Mouse (Mus musculus): ENCODE results near the gene Ror2. TPM values are rescaled to one million over a fixed set of nuclear protein-coding genes. Genes with fewer than 3 reads are reported as not detected.

Gene Ror2
- total RNA-seq, 2 experiments from 2014 or later: not detected

DNA sequence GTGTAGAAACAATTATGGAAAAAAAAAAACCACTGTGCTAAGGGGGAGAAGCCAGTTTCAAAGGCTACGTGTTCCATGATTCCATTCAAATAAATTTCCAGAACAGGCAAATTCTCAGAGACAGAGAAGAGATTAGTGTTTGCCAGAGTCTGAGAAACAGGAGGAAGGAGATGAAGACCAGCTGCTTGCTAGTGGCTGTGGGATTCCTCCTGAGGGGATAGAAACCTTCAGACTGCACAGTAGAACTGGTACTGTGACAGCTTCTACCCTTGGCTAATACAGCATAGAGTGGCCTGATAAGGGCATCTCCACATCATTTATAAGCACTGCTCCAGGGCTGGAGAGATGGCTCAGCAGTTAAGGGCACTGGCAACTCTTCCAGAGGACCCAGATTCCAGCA, 11.2 kb downstream of the Ror2 start:
- no peak for ATAC-seq (ENCODE audit: poor library complexity, severe bottlenecking)

DNA sequence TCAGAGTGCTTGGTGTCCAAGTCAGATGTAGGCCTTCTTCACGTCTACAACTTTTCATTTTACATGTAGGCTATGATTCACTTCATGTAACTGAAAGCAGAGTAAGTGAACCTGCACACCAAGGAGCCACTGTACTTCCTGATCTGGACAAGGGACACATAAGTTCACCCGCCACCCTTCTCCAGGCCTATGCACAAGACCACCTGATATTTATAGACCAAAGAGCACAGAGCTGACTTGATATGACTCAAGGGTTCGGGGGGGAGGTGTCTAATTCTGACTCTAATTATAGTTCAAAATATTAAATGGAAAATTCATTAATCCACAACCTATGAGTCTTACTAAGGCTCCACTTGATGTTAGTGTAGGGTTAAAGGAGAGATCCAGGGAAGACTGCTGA, 14.3 kb downstream of the Ror2 start:
- ATAC-seq (ENCODE audit: poor library complexity, severe bottlenecking): no peak

DNA sequence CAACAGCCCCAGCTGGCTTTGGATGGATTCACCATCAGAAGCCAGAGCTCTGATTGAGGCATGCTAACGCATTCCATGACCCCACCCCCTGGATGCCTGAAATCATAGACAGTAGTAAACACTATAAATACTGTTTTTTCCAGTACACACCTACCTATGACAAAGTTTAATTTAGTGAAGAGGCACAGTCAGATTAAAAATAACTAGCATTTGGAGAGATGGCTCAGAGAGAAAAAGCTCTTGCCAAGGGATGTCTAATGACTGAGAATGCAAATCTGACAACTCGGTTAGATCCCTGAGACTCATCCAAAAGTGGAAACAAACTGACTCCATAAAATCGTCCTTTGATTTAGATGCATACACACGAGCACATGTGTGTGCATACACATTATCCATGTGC, 15.4 kb downstream of the Ror2 start:
- ATAC-seq (ENCODE audit: poor library complexity, severe bottlenecking): no peak

DNA sequence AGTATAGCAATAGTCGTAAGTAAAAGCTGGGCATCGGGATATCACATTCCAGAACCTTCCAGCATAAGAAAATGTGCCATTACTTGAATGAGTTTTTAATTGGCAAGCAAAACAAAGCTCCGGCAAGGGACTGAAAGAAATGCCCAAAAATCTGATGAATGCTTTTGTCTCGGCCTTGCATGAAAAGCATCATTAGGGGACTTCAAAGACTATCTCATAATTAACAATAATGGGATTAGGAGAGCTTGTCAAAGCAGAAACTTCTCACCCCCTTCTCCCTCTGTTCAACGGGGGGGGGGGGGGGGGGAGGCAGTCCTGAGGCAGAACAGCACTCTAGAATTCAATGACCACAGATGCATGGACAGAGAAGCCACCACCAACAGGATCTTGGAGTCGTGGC, 17.4 kb downstream of the Ror2 start:
- ATAC-seq (ENCODE audit: poor library complexity, severe bottlenecking): no peak

DNA sequence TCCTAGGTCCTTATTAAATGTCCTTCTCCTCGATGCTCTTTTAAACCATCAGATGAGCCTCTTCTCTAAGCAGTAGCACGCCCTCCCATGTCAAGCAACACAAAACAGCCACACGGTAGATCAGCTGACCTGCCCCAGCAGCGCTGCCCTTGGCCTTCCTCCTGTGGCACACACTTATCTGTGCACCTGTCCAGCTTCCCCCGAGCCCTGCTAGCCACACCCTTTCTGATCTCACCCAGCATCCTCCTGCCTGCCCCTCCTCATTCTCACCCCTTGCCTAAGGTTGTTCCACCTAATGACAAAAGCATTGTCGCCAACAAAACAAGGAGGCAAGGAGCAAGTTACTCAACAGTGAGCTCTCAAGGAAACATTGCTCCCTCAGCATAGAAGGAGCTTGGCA, 18.1 kb downstream of the Ror2 start:
- ATAC-seq (ENCODE audit: poor library complexity, severe bottlenecking): no peak

DNA sequence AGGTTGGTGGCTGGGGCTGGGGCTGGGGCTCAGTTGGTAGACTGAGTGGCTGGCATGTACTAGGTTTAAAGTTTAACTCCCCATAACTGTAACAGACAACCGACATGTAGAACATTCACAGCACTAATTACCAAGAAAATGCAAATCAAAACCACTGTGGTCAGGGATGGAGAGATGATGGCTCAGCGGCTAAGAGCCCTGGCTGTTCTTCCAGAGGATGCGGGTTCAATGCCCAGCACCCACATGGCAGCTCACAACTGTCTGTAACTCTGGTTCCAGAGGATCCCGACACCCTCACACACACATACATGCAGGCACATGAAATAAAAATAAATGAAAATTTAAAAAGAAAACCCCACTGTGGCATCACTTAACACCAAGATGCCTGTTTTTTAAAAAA, 18.8 kb downstream of the Ror2 start:
- no peak for ATAC-seq (ENCODE audit: poor library complexity, severe bottlenecking)

DNA sequence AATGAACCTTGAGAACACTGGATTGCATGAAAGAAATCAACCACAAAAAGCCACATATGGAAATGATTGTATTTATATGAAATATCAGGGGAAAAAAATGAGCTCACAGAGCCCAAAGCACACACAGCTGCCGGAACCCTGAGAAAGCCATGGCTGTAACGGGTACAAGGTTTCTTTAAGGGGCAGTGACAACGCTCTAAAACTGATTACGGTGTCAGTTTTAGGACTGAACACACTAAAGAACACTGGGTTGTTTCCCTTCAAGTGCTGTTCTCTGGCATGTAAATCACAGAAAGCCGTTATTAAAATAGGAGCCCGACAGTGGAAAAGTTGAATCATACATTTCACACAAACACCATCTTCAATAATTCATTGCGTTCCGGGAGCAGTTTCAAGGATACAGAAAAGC, 19.4 kb downstream of the Ror2 start:
- no peak for ATAC-seq (ENCODE audit: poor library complexity, severe bottlenecking)

DNA sequence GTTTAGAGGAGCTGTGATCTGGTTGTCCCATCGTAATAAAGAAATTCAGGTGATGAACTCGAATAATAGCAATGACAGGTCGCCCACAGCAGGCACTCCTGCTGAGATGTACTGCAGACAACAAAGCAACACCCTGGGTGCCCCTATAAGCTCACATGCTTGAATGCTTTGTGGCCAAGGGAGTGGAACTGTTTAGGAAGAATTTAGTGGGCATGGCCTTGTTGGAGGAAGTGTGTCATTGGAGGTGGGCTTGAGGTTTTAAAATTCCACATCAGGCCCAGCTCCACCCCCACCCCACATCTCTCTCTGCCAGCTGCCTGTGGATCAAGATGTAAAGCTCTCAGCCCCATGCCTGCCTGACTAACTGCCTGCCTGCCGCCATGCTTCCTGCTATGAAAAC, 21.0 kb downstream of the Ror2 start:
- no peak for ATAC-seq (ENCODE audit: poor library complexity, severe bottlenecking)

DNA sequence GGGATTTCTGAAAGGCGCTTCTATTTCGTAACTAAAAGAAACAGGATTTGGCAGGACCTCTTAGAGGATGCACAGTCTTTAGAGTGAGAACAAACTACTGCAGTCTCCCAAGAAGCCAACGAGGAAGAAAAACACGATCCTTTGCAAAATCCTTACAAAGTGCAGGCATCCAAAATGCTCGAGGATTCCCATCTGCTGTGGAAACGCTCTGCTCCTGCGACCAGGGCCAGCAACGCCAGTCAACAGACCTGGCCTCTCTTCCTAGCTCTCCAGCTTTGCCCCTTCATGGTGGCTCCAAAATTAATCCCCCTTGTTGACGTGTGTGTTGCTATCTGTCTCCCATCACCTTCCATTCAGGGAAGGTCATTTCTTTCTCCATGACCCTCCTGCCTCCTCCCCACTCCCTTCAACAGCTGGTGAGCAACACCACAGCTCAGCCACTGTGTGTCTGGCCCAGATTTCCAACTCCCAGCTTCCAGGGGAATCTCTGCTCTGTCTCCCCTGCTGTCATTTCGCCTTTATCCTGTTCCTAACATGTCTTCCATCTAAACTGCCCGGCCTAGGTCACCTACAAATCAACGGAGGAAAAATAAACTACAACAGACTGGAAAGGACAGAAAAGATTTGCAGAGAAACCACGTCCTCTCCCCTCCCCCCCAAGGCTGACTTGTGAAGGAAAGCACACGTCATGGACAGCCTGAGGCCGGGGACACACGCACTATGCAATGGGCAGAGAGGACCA, 23.2 kb downstream of the Ror2 start:
- no peak for ATAC-seq (ENCODE audit: poor library complexity, severe bottlenecking)

DNA sequence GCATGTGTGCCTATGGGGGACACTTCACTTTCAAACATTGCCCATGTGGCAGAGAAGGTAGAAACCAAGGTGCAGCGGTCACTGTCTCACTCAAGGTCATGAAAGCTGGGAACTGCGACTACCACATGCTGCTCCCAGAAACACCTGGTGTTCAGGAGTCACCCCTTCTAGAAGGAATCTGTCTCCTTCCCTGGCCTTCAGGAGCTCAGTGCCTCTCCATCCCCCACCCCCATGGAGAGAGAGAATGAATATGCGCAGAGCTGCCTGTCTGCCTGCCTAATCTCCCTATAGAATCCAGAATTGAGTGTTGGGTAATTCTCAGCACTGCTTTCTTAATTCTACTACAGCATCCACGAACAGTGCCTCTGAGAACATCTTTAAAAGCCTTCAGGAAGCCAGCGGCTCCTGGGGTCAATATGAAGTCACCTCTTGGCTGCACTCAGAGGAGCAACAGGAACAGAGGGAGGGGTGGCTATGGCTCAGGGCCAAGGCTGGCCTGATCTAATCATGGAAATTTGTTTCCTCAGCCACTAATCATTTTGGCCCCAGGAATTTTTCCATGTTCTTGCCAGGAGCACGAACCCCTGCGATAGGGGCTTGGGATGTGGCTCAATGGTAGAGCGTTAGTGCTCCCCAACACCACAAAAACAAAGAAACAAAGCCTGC, 24.7 kb downstream of the Ror2 start:
- ATAC-seq (ENCODE audit: poor library complexity, severe bottlenecking): no peak

DNA sequence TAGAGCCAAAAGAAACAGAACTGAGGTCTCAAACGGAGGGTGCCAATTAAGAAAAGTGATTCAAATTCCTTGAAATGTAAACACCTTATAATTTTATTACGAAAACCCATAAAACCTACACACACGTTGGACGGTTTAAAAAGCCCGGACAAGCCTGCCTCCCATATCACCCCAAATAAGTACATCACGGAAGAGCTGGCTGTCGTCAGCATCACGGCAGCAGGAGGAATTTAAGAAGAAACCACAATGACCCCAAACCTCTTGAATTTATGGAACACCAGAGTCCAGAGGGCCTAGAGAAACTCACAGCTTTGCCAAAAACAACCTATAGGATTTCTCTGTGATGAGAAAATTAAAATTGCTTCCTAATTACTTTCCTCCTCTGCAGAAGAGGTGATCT, 27.0 kb downstream of the Ror2 start:
- no peak for ATAC-seq (ENCODE audit: poor library complexity, severe bottlenecking)

DNA sequence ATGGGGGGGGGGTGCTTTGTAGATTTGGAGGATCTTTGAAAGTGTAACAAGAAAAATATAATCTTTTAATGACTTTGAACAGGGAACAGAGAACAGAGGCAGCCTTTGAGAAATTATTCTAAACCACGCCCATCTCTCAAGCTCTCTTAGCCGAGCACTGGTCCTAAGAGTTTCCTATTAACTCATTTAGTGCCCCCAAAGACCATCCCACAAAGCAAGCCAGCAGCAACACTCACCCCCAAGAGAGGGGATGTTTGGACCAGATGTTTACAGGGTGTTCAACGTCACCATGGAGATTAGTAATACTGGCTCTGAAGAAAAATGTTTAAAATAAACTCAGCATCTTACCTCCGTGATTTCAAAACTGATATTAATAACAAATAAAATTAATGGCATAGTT, 27.4 kb downstream of the Ror2 start:
- no peak for ATAC-seq (ENCODE audit: poor library complexity, severe bottlenecking)

DNA sequence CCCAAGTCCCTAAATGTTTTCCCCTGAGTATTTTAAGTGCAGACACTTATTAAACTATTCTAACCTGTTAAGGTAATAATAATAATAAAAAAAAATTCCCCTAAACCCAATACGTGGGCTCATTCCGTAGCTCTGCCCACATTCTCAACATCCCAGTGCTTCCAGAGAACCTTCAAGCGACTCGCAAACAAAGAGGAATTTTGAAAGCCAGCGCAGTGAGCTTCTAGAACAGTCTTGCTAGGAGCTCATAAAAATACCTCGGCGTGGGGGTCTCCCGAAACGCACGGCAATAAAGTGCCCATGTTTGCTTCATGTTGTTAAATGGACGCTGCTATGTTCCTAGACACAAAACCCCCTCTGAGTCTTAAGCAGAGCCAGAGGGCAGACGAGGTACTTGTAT, 32.7 kb downstream of the Ror2 start:
- no peak for ATAC-seq (ENCODE audit: poor library complexity, severe bottlenecking)

DNA sequence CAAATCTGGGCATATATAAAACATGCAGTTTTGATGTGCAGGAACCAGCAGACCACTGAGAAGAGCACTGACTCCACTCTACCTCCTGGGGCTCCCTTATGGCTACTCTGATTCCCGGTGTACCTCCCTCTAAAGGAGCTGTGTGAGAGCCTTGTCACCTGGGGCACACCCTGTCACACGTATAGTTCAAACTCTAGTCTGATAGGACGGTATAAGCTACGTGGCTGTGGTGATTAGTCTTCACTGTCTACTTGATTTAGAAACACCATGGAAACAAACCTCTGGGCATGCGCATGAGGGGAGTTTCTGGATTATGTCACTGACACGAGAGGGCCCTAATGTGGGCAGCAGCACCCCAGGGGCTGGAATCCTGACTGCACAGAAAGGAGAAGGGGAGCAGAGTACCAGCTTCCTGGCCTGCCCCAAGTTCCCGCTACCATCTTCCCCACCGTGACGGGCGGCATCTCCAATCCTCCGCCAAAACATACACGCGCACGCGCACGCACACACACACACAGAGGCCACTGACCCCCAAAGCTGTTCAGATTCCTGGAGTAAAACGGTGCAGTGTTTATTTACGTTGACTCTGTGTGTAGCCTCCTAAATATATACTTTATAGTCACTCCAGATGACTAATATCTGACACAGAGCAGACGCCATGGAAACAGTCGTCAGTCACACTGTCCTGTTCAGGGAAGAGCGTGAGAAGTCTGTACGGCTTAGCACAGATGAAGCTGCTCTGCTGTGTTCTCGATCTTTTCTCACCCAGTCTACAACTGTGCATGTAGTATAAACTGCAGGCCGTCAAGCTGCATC, 37.1 kb downstream of the Ror2 start:
- ATAC-seq (ENCODE audit: poor library complexity, severe bottlenecking): no peak

DNA sequence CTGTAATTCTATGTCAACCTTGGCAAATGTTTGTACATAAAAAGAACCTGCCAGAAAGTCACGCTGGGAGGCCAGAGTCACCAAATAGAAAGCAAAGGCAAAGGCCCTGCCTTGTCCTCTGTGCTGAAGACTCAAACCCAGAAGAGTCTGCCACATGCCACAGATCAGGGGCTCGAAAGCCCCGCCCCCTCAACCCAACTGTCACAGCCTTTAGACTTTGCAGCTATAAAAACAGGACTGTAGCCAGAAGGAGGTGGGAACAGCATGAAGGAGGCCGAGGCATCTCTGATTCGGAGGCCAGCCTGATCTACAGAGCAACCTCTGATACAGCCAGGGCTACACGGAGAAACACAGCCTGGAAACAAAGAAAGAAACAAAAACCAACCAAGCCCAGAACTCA, 37.8 kb downstream of the Ror2 start:
- no peak for ATAC-seq (ENCODE audit: poor library complexity, severe bottlenecking)

DNA sequence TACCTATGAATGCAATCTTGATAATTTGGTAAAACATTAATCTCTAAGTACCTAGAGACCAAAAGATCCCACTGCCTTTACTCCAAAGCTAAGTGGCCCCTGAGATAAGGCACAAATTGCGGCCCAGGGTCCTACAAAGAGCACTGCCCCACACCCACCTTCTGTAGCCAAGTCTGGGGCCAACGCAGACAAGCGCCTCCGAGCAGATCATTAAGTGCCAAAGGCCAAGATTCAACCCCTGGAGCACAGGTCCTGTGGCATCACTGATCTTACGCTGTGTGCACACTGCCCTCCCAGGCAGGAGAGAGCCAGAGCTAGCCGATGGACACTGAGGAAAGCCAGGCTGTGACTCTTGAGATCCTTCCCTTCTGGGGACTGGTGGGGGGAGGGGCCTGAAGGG, 38.7 kb downstream of the Ror2 start:
- ATAC-seq (ENCODE audit: poor library complexity, severe bottlenecking): no peak

DNA sequence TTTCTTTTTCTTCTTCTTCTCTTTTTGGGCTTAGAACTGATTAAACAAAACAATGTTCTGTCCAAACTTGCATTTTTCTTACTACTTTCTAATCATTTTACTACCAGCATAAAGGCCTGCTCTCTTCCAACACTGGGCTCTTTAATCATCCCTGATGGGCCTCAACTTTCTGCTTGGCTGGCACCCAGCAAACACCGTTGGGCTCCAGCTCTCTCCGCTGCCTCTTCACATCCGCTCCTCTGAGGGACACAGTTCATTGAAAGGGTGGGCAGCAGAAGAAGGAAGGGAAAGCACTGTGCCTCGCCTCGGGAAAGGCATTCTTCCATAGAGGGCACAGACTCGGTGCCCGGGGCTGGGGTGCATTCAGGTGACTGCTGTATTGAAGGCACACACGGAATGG, 41.8 kb downstream of the Ror2 start:
- no peak for ATAC-seq (ENCODE audit: poor library complexity, severe bottlenecking)

DNA sequence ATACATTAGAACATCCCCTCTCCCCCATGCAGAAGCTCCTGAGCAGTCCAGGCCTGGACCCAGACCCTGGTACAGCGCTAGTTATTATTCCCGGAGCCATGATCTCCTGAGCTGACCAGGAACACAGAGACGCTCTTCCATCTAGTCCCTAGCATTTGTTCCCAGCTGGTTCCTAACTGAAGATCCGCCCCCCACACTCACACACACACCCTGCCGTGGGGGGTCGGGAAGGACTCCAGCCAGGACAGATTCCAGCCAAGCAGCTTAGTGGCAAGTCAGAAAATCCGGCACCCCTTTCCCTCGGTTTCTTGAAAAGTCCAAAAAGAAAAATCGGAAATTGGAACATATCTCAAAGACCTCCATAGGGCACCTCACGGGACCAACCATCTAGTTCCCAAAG, 48.5 kb downstream of the Ror2 start:
- no peak for ATAC-seq (ENCODE audit: poor library complexity, severe bottlenecking)

DNA sequence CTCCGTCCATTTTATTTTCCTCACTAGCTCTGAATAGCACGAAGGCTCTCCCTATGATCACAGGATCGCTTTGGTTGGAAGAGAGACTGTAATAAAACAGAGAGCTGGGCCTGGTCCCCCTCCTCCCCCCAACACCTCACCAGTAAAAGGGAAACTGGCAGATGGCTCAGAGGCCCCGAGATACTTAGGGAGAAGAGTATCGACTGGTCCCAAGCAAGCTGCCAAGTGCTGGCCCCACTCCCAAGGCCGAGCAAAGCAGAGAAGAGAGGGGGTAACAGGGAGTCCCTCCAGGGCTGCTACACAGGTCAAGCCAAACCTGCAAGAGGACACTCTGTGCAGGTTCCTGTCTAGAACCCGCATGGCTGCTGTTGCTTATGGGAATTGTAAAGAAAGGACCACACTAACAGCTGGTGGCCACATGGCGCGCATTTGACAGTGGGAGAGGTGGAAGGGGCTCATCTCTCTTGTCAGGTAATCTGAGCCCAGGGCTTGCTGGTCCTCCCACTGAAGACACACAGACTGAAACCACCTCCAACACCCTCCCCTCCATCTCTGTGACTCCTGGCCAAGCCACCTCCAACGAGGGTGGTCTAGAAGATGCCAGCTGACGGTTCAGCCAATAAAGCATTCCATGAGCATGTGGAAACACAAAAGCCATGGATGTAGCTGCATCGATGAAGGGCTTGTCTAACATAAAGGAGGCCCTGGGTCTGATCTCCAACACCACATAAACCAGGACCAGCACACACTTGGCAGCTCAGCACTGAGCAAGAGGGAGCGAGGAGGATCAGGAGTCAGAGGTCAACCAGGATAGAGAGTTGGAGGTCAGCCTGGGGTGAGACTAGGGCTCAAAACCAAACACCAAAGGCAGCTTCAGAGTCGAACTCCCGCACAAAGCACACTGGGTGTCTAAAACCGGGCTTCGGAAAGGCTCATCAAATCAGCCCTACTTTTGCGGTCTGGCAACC, 49.2 kb downstream of the Ror2 start:
- no peak for ATAC-seq (ENCODE audit: poor library complexity, severe bottlenecking)

DNA sequence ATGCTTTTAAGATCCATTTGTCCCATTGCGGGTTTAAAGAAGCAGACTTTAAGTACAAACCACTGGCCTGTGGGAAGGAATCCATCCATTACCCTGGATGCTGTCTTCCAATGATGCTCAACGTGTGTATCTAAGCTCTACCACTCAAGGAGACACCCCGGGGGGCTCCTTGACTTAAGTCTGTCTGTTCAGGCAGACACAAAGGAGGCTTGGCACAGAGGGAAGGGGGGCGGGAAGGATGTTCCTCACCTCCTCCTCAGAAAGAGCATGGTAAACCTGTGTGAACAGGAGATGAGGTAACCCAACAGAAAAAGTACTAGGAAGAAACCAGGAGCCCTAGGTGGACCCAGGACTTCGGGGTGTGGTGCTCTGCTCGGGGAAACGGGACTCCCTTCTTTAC, 50.0 kb downstream of the Ror2 start:
- no peak for ATAC-seq (ENCODE audit: poor library complexity, severe bottlenecking)

DNA sequence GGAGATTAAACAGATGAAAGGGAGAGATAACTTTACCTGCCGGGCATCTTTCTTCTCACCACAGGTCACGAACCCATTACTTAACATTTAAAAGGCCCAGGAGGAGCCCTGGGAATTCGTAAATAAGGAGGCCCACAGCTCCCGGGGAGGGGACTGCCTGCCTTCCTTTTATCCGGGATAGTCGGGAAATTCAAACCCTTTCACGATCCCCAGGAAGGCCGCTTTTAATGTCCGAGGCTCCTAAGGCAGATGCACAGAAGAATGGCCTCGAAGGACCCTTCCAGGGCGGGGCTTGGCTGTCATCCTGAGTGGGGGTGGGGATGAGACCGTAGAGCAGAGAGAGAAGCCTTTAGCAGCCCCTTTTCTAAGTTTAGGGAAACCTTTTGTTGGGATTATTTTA, 51.1 kb downstream of the Ror2 start:
- no peak for ATAC-seq (ENCODE audit: poor library complexity, severe bottlenecking)

Data from megakaryocyte, adult 5-6 weeks (primary cell).